Comparison of ENCODE assay signal across 8 mouse cellular contexts in the genomic region with DNA sequence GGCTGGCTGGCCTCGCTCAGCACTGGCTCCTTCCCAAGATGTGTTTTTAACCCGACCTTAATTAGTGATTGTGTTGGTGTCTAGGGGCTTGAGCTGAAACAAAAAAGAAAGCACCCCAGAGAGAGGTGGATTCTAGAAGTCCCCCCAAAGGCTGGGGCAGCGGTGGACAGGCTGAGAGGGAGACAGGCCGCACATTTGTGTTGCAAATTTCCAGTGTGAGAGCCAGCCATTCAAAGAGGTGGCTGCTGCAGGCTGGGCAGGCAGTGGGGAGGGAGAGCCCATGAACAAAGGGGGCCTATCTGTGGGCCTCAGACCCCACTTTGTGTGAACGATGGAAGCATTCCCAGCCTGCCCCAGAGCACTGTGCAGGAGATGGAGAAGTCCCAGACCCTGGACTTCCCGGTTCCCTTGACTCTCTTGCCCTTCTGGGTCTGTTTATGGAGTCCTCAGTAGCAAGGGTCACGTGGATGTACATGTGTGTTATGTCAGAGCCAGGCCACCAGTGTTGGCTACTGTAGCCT. TPM values are rescaled to one million over a fixed set of nuclear protein-coding genes. Genes with fewer than 3 reads are reported as not detected.
DNase-seq lines count a peak whose midpoint lies in the region; ATAC-seq lines count a peak whose summit lies in the region.

No protein-coding gene starts in this region.

- peak; percentile 13 for DNase-seq in cerebellum, adult 11 months
- DNase-seq in hindbrain, embryonic 11.5 days (ENCODE audit: low spot score) = peak; percentile 66
- DNase-seq in left cerebral cortex, adult 11 months (ENCODE audit: low spot score) = peak; percentile 62
- no peak for DNase-seq in yolk sac, embryonic 10.5 days (ENCODE audit: low spot score)

- H3K4me1 ChIP-seq in embryonic facial prominence, embryonic 12.5 days = peaks cover 7% of the 10 kb centered on the region; the same call in 1 of the 2 replicates
- H3K4me1 ChIP-seq in hindbrain, embryonic 11.5 days (replicated peaks; ENCODE audit: control insufficient read depth, insufficient read depth, low read length) = peaks cover 14% of the 10 kb centered on the region
- peaks cover 36% of the 10 kb centered on the region for H3K4me1 ChIP-seq in neural tube, embryonic 12.5 days

- no peak for ATAC-seq in cerebellum, adult (ENCODE audit: insufficient number of reproducible peaks, low FRiP score, low TSS enrichment)
- ATAC-seq in embryonic facial prominence, embryonic 12.5 days (ENCODE audit: insufficient number of reproducible peaks, insufficient read depth, low FRiP score, low TSS enrichment) = no peak
- ATAC-seq in hindbrain, embryonic 11.5 days (ENCODE audit: low FRiP score) = peak; percentile 52
- peak; percentile 69 for ATAC-seq in neural tube, embryonic 12.5 days (ENCODE audit: low FRiP score, low read depth)
- ATAC-seq in CD4-positive, CD25-positive, alpha-beta regulatory T cell, adult 4 months = no peak

- H3K9me3 ChIP-seq in embryonic facial prominence, embryonic 12.5 days = no peaks in the 10 kb centered on the region
- H3K9me3 ChIP-seq in hindbrain, embryonic 11.5 days (ENCODE audit: control insufficient read depth, low read length) = no peaks in the 10 kb centered on the region
- no peaks in the 10 kb centered on the region for H3K9me3 ChIP-seq in neural tube, embryonic 12.5 days

- H3K4me3 ChIP-seq in embryonic facial prominence, embryonic 12.5 days = no peak overlapping the region
- H3K4me3 ChIP-seq in hindbrain, embryonic 11.5 days (ENCODE audit: low read depth, low read length) = no peak overlapping the region
- H3K4me3 ChIP-seq in neural tube, embryonic 12.5 days = no peak overlapping the region

- H3K4me2 ChIP-seq in embryonic facial prominence, embryonic 12.5 days (replicated peaks) = no peak overlapping the region
- no peak overlapping the region for H3K4me2 ChIP-seq in hindbrain, embryonic 11.5 days (replicated peaks; ENCODE audit: low read depth, low read length)
- H3K4me2 ChIP-seq in neural tube, embryonic 12.5 days (replicated peaks) = no peak overlapping the region

- WGBS in embryonic facial prominence, embryonic 12.5 days = 26% methylated on average over 7 of the region's 7 CpGs
- WGBS in hindbrain, embryonic 11.5 days = 13% methylated on average over 7 of the region's 7 CpGs
- 17% methylated on average over 7 of the region's 7 CpGs for WGBS in neural tube, embryonic 12.5 days

- no peaks in the 10 kb centered on the region for H3K36me3 ChIP-seq in embryonic facial prominence, embryonic 12.5 days
- H3K36me3 ChIP-seq in hindbrain, embryonic 11.5 days (ENCODE audit: control insufficient read depth, insufficient read depth, low read length) = no peaks in the 10 kb centered on the region
- no peaks in the 10 kb centered on the region for H3K36me3 ChIP-seq in neural tube, embryonic 12.5 days

- no peak overlapping the region for H3K9ac ChIP-seq in embryonic facial prominence, embryonic 12.5 days
- H3K9ac ChIP-seq in hindbrain, embryonic 11.5 days (ENCODE audit: low read depth, low read length) = peak overlapping the region; percentile 32
- H3K9ac ChIP-seq in neural tube, embryonic 12.5 days = 0 out of 2 replicates have a peak overlapping the region, but pooled peaks have one; percentile 13

- H3K27ac ChIP-seq in embryonic facial prominence, embryonic 12.5 days = peak overlapping the region; percentile 24; the same call in 1 of the 2 replicates
- H3K27ac ChIP-seq in hindbrain, embryonic 11.5 days (ENCODE audit: low read depth, low read length) = peak overlapping the region; percentile 88
- H3K27ac ChIP-seq in neural tube, embryonic 12.5 days = peak overlapping the region; percentile 48

- H3K27me3 ChIP-seq in embryonic facial prominence, embryonic 12.5 days = no peaks in the 10 kb centered on the region
- H3K27me3 ChIP-seq in hindbrain, embryonic 11.5 days (ENCODE audit: control insufficient read depth, insufficient read depth, low read length) = no peaks in the 10 kb centered on the region
- no peaks in the 10 kb centered on the region for H3K27me3 ChIP-seq in neural tube, embryonic 12.5 days (replicated peaks)

RNA-seq across cellular contexts. Expression of a gene that starts 7.0 kb away (rescaled TPM):
- 2.4 and 3.2 TPM in 2 replicates for polyA plus RNA-seq in embryonic facial prominence, embryonic 12.5 days (2016; fragmentation: Nextera tagmentation; extraction: Ambion mirVana)
- polyA plus RNA-seq in hindbrain, embryonic 11.5 days (2014; fragmentation: Nextera tagmentation; extraction: Ambion mirVana) = 1.0 TPM in 2 replicates
- 0.60 TPM in 1 of 2 replicates, not detected in the other for polyA plus RNA-seq in neural tube, embryonic 12.5 days (2016; fragmentation: Nextera tagmentation; extraction: Ambion mirVana)
- not detected for polyA plus RNA-seq in CD4-positive, CD25-positive, alpha-beta regulatory T cell, adult 4 months (2017; shearing (Covaris generic))

RNA-seq across cellular contexts. Expression of a gene that starts 27.1 kb away (rescaled TPM):
- 78.5 and 82.8 TPM in 2 replicates for polyA plus RNA-seq in embryonic facial prominence, embryonic 12.5 days (2016; fragmentation: Nextera tagmentation; extraction: Ambion mirVana)
- polyA plus RNA-seq in hindbrain, embryonic 11.5 days (2014; fragmentation: Nextera tagmentation; extraction: Ambion mirVana) = 36.2 and 37.2 TPM in 2 replicates
- 76.8 and 79.0 TPM in 2 replicates for polyA plus RNA-seq in neural tube, embryonic 12.5 days (2016; fragmentation: Nextera tagmentation; extraction: Ambion mirVana)
- polyA plus RNA-seq in CD4-positive, CD25-positive, alpha-beta regulatory T cell, adult 4 months (2017; shearing (Covaris generic)) = 10 to 100 TPM; 41.4 to 59.3 TPM

Comparison
In these comparisons a context has a peak if more than half of its experiments do, and no peak if none do; other contexts are left out.
1. ATAC-seq: peak in hindbrain, embryonic 11.5 days (single experiment) and neural tube, embryonic 12.5 days (single experiment); none in cerebellum, adult (single experiment), embryonic facial prominence, embryonic 12.5 days (single experiment) and CD4-positive, CD25-positive, alpha-beta regulatory T cell, adult 4 months (single experiment).
2. H3K27ac ChIP-seq: peak in every context shown above with its lines; median percentile 88 in hindbrain, embryonic 11.5 days; 48 in neural tube, embryonic 12.5 days; 24 in embryonic facial prominence, embryonic 12.5 days.